Mouse (Mus musculus) kidney, postnatal 25 days (tissue): ENCODE data around the gene Dapk2.
A peak's percentile ranks its signal among the peaks of the same experiment; 100 is the strongest.

ENCODE experiments used
- DNase-seq, 2 experiments: peaks; one replicate each; pipeline ENCODE4 v3.0.0; 2021; ENCODE audit warnings: mixed read lengths in 2 of 2

Dapk2 gene

GRCm38 (mm10) chr9:66194003-66194402, 36.0 kb downstream of the Dapk2 start:
- DNase-seq = no peak

GRCm38 (mm10) chr9:66196561-66196960, 38.5 kb downstream of the Dapk2 start:
- DNase-seq = no peak

- DNase-seq = no peak
Measured at GRCm38 (mm10) chr9:66198533-66198932, 40.5 kb downstream of the Dapk2 start.

GRCm38 (mm10) chr9:66199657-66200410, 41.8 kb downstream of the Dapk2 start:
- DNase-seq = peak; percentile 79 to 92

GRCm38 (mm10) chr9:66200411-66200789, 42.4 kb downstream of the Dapk2 start:
- no peak for DNase-seq

- DNase-seq = no peak
Measured at GRCm38 (mm10) chr9:66201665-66202064, 43.6 kb downstream of the Dapk2 start.

GRCm38 (mm10) chr9:66202463-66202862, 44.4 kb downstream of the Dapk2 start:
- no peak for DNase-seq

- no peak for DNase-seq
Measured at GRCm38 (mm10) chr9:66205702-66206101, 47.7 kb downstream of the Dapk2 start.

- DNase-seq = no peak
Measured at GRCm38 (mm10) chr9:66206825-66207224, 48.8 kb downstream of the Dapk2 start.

GRCm38 (mm10) chr9:66211420-66211819, 53.4 kb downstream of the Dapk2 start:
- peak in 1 of 2 experiments; percentile 51 for DNase-seq

- DNase-seq = no peak
Measured at GRCm38 (mm10) chr9:66212088-66212487, 54.1 kb downstream of the Dapk2 start.

GRCm38 (mm10) chr9:66212802-66213201, 54.8 kb downstream of the Dapk2 start:
- no peak for DNase-seq

- DNase-seq = peak; percentile 66 to 76
Measured at GRCm38 (mm10) chr9:66213386-66214032, 55.5 kb downstream of the Dapk2 start.

GRCm38 (mm10) chr9:66215551-66215950, 57.5 kb downstream of the Dapk2 start:
- no peak for DNase-seq

GRCm38 (mm10) chr9:66217970-66218369, 59.9 kb downstream of the Dapk2 start:
- DNase-seq = no peak

- DNase-seq = no peak
Measured at GRCm38 (mm10) chr9:66218917-66219725, 61.1 kb downstream of the Dapk2 start.

- no peak for DNase-seq
Measured at GRCm38 (mm10) chr9:66223872-66224271, 65.8 kb downstream of the Dapk2 start.

- DNase-seq = no peak
Measured at GRCm38 (mm10) chr9:66225737-66226485, 67.9 kb downstream of the Dapk2 start.

- no peak for DNase-seq
Measured at GRCm38 (mm10) chr9:66228456-66229151, 70.6 kb downstream of the Dapk2 start.

- DNase-seq = peak in 1 of 2 experiments; percentile 60
Measured at GRCm38 (mm10) chr9:66231820-66232479, 73.9 kb downstream of the Dapk2 start.

- no peak for DNase-seq
Measured at GRCm38 (mm10) chr9:66236615-66237014, 78.6 kb downstream of the Dapk2 start.

GRCm38 (mm10) chr9:66237742-66238141, 79.7 kb downstream of the Dapk2 start:
- no peak for DNase-seq
